Comparison of ENCODE assay signal across 15 mouse cellular contexts in genomic region chr2:140097131-140097591, GRCm38 (mm10). TPM values are rescaled to one million over a fixed set of nuclear protein-coding genes. Genes with fewer than 3 reads are reported as not detected.
A peak's percentile ranks its signal among the peaks of the same experiment; 100 is the strongest.
DNase-seq lines count a peak whose midpoint lies in the region; ATAC-seq and TF ChIP-seq lines count a peak whose summit lies in the region.
"Had no signal": no experiment of that assay in that cellular context is flagged by ENCODE, and none has a peak within 500 bp of the region (broad histone marks: within the 10 kb centered on the region; RNA-seq: fewer than 3 reads in every experiment).

No protein-coding gene starts in this region.

- no peaks in the 10 kb centered on the region for H3K9me3 ChIP-seq in limb, embryonic 11.5 days (ENCODE audit: control insufficient read depth, low read length)
- no peaks in the 10 kb centered on the region for H3K9me3 ChIP-seq in limb, embryonic 10.5 days (replicated peaks)
- H3K9me3 ChIP-seq in limb, embryonic 12.5 days, result no peaks in the 10 kb centered on the region
- H3K9me3 ChIP-seq in forebrain, postnatal 0 days (ENCODE audit: low read length), result no peaks in the 10 kb centered on the region
- H3K9me3 ChIP-seq: embryonic facial prominence, embryonic 13.5 days; neural tube, embryonic 15.5 days had no signal

- no peak for DNase-seq in limb, embryonic 11.5 days (ENCODE audit: low spot score)
- DNase-seq in limb, embryonic 10.5 days (ENCODE audit: low spot score), result no peak
- DNase-seq in c-Kit-positive CD71-positive TER-119-positive erythroid progenitor cells, embryonic 14.5 days (ENCODE audit: low spot score), result peak; percentile 85
- peak; percentile 25 to 53 for DNase-seq in spleen, postnatal 10 days (ENCODE audit: low spot score in 2 of 2)
- DNase-seq in forebrain, postnatal 0 days, result no peak
- no peak for DNase-seq in gastrocnemius, adult 8-10 months (ENCODE audit: low spot score in 2 of 2)
- no peak for DNase-seq in urinary bladder, adult 2 months (ENCODE audit: low spot score)
- DNase-seq: cerebellum, adult 11 months; kidney, adult 8-10 months; right cerebral cortex, postnatal 4 days; thymus, postnatal 25 days had no signal

- H3K9ac ChIP-seq in limb, embryonic 11.5 days (ENCODE audit: low read length), result no peak overlapping the region
- H3K9ac ChIP-seq in limb, embryonic 12.5 days (replicated peaks), result no peak overlapping the region
- H3K9ac ChIP-seq in forebrain, postnatal 0 days, result no peak overlapping the region
- H3K9ac ChIP-seq: embryonic facial prominence, embryonic 13.5 days; neural tube, embryonic 15.5 days had no signal

- H3K27me3 ChIP-seq in limb, embryonic 11.5 days (ENCODE audit: control insufficient read depth, insufficient read depth, low read length), result no peaks in the 10 kb centered on the region
- H3K27me3 ChIP-seq in limb, embryonic 10.5 days (ENCODE audit: low read depth, poor library complexity, severe bottlenecking), result no peaks in the 10 kb centered on the region
- no peaks in the 10 kb centered on the region for H3K27me3 ChIP-seq in limb, embryonic 12.5 days
- H3K27me3 ChIP-seq in forebrain, postnatal 0 days (ENCODE audit: insufficient read depth, low read length), result no peaks in the 10 kb centered on the region
- H3K27me3 ChIP-seq: embryonic facial prominence, embryonic 13.5 days; neural tube, embryonic 15.5 days had no signal

- no peaks in the 10 kb centered on the region for H3K36me3 ChIP-seq in limb, embryonic 11.5 days (ENCODE audit: control insufficient read depth, insufficient read depth, low read length)
- H3K36me3 ChIP-seq in limb, embryonic 10.5 days, result no peaks in the 10 kb centered on the region
- no peaks in the 10 kb centered on the region for H3K36me3 ChIP-seq in limb, embryonic 12.5 days
- no peaks in the 10 kb centered on the region for H3K36me3 ChIP-seq in forebrain, postnatal 0 days (ENCODE audit: insufficient read depth)
- H3K36me3 ChIP-seq: embryonic facial prominence, embryonic 13.5 days; neural tube, embryonic 15.5 days had no signal

- ATAC-seq in limb, embryonic 11.5 days (ENCODE audit: insufficient number of reproducible peaks, low FRiP score, low TSS enrichment, low read depth), result peak; percentile 32; the same call in 1 of the 2 replicates
- ATAC-seq in limb, embryonic 12.5 days (ENCODE audit: insufficient number of reproducible peaks, insufficient read depth, low FRiP score, low TSS enrichment, low read depth), result peak; percentile 40; the same call in 1 of the 2 replicates
- no peak for ATAC-seq in forebrain, postnatal 0 days

- no peaks in the 10 kb centered on the region for H3K4me1 ChIP-seq in limb, embryonic 11.5 days (ENCODE audit: control insufficient read depth, insufficient read depth, low read length)
- no peaks in the 10 kb centered on the region for H3K4me1 ChIP-seq in limb, embryonic 10.5 days
- H3K4me1 ChIP-seq in limb, embryonic 12.5 days (replicated peaks), result no peaks in the 10 kb centered on the region
- H3K4me1 ChIP-seq in forebrain, postnatal 0 days (ENCODE audit: insufficient read depth), result no peaks in the 10 kb centered on the region
- H3K4me1 ChIP-seq: embryonic facial prominence, embryonic 13.5 days; neural tube, embryonic 15.5 days had no signal

- 82% methylated on average over 3 of the region's 3 CpGs for WGBS in limb, embryonic 11.5 days
- WGBS in limb, embryonic 10.5 days, result 68% methylated on average over 3 of the region's 3 CpGs
- WGBS in limb, embryonic 12.5 days, result 64% methylated on average over 3 of the region's 3 CpGs
- WGBS in forebrain, postnatal 0 days, result 90% methylated on average over 3 of the region's 3 CpGs

- no peak for TF ChIP-seq CTCF in forebrain, postnatal 0 days (IDR thresholded peaks at IDR 0.05; ENCODE audit: low read depth)

- H3K27ac ChIP-seq in limb, embryonic 11.5 days (replicated peaks; ENCODE audit: low read depth, low read length), result no peak overlapping the region
- no peak overlapping the region for H3K27ac ChIP-seq in limb, embryonic 10.5 days
- H3K27ac ChIP-seq in limb, embryonic 12.5 days, result no peak overlapping the region
- no peak overlapping the region for H3K27ac ChIP-seq in forebrain, postnatal 0 days (ENCODE audit: low read depth, low read length)
- H3K27ac ChIP-seq: embryonic facial prominence, embryonic 13.5 days; neural tube, embryonic 15.5 days had no signal

- H3K4me3 ChIP-seq in limb, embryonic 11.5 days (ENCODE audit: low read depth, low read length), result no peak overlapping the region
- H3K4me3 ChIP-seq in limb, embryonic 10.5 days, result no peak overlapping the region
- H3K4me3 ChIP-seq in limb, embryonic 12.5 days (replicated peaks), result no peak overlapping the region
- no peak overlapping the region for H3K4me3 ChIP-seq in forebrain, postnatal 0 days (ENCODE audit: low read depth, low read length)
- H3K4me3 ChIP-seq: embryonic facial prominence, embryonic 13.5 days; neural tube, embryonic 15.5 days had no signal

- H3K4me2 ChIP-seq in limb, embryonic 11.5 days (ENCODE audit: low read depth, severe bottlenecking), result no peak overlapping the region
- H3K4me2 ChIP-seq in limb, embryonic 12.5 days, result no peak overlapping the region
- H3K4me2 ChIP-seq in forebrain, postnatal 0 days (ENCODE audit: low read depth), result no peak overlapping the region
- H3K4me2 ChIP-seq: embryonic facial prominence, embryonic 13.5 days; neural tube, embryonic 15.5 days had no signal

RNA-seq across cellular contexts. Expression of gene Tasp1, which starts 30.6 kb away (rescaled TPM):
- polyA plus RNA-seq in limb, embryonic 11.5 days (2014; fragmentation: Nextera tagmentation; extraction: Ambion mirVana), result 20.2 and 21.8 TPM in 2 replicates
- 20.4 and 22.1 TPM in 2 replicates for polyA plus RNA-seq in limb, embryonic 10.5 days (2016; fragmentation: Nextera tagmentation; extraction: Ambion mirVana)
- polyA plus RNA-seq in limb, embryonic 12.5 days (2016; fragmentation: Nextera tagmentation; extraction: Ambion mirVana), result 21.1 and 21.6 TPM in 2 replicates
- total RNA-seq in forebrain, postnatal 0 days (2014; rRNA removed), result 25.0 and 26.4 TPM in 2 replicates
- polyA plus RNA-seq in forebrain, postnatal 0 days (2015; fragmentation: Nextera tagmentation; extraction: Ambion mirVana), result 19.1 and 23.6 TPM in 2 replicates
- 1 to 10 TPM; 5.1 to 6.2 (median 5.4) TPM for total RNA-seq in gastrocnemius, adult 8-10 months (2022)
- polyA plus RNA-seq in urinary bladder, adult 2 months (2012; rRNA removed), result 9.6 and 9.7 TPM in 2 replicates

RNA-seq across cellular contexts. Expression of gene Gm17374, which starts 54.7 kb away (rescaled TPM):
- polyA plus RNA-seq in limb, embryonic 11.5 days (2014; fragmentation: Nextera tagmentation; extraction: Ambion mirVana), result not detected in 2 replicates
- not detected in 2 replicates for polyA plus RNA-seq in limb, embryonic 10.5 days (2016; fragmentation: Nextera tagmentation; extraction: Ambion mirVana)
- polyA plus RNA-seq in limb, embryonic 12.5 days (2016; fragmentation: Nextera tagmentation; extraction: Ambion mirVana), result not detected in 2 replicates
- not detected in 2 replicates for total RNA-seq in forebrain, postnatal 0 days (2014; rRNA removed)
- not detected in 2 replicates for polyA plus RNA-seq in forebrain, postnatal 0 days (2015; fragmentation: Nextera tagmentation; extraction: Ambion mirVana)
- not detected for total RNA-seq in gastrocnemius, adult 8-10 months (2022)
- not detected in 2 replicates for polyA plus RNA-seq in urinary bladder, adult 2 months (2012; rRNA removed)
- polyA plus RNA-seq: embryonic facial prominence, embryonic 13.5 days; heart, embryonic 14.5 days; neural tube, embryonic 15.5 days had no signal

Comparison
In these comparisons a context has a peak if more than half of its experiments do, and no peak if none do; other contexts are left out.
1. DNase-seq: peak in c-Kit-positive CD71-positive TER-119-positive erythroid progenitor cells, embryonic 14.5 days (single experiment) and spleen, postnatal 10 days (2 of 2); none in limb, embryonic 11.5 days (single experiment), limb, embryonic 10.5 days (single experiment), forebrain, postnatal 0 days (single experiment), gastrocnemius, adult 8-10 months (0 of 2) and urinary bladder, adult 2 months (single experiment).